ENCODE assay signal across 11 mouse cellular contexts in genomic region chr8:120051006-120051405, GRCm38 (mm10). TPM values are rescaled to one million over a fixed set of nuclear protein-coding genes. Genes with fewer than 3 reads are reported as not detected.
DNase-seq lines count a peak whose midpoint lies in the region; ATAC-seq lines count a peak whose summit lies in the region.
"Had no signal": no experiment of that assay in that cellular context is flagged by ENCODE, and none has a peak within 500 bp of the region (broad histone marks: within the 10 kb centered on the region; RNA-seq: fewer than 3 reads in every experiment).

No protein-coding gene starts in this region.

- no peaks in the 10 kb centered on the region for H3K9me3 ChIP-seq in heart, embryonic 10.5 days
- H3K9me3 ChIP-seq in midbrain, embryonic 15.5 days, result no peaks in the 10 kb centered on the region
- 0 out of 2 replicates have a peak, but pooled peaks cover under 1% of the 10 kb centered on the region for H3K9me3 ChIP-seq in liver, embryonic 12.5 days (replicated peaks)
- H3K9me3 ChIP-seq: embryonic facial prominence, embryonic 12.5 days; limb, embryonic 10.5 days had no signal

- H3K9ac ChIP-seq in midbrain, embryonic 15.5 days, result no peak overlapping the region
- H3K9ac ChIP-seq in liver, embryonic 12.5 days, result no peak overlapping the region
- H3K9ac ChIP-seq: embryonic facial prominence, embryonic 12.5 days had no signal

- peaks cover 31% of the 10 kb centered on the region for H3K4me1 ChIP-seq in heart, embryonic 10.5 days
- H3K4me1 ChIP-seq in midbrain, embryonic 15.5 days, result no peaks in the 10 kb centered on the region
- 0 out of 2 replicates have a peak, but pooled peaks cover 4% of the 10 kb centered on the region for H3K4me1 ChIP-seq in liver, embryonic 12.5 days

- H3K27me3 ChIP-seq in heart, embryonic 10.5 days (ENCODE audit: insufficient read depth, poor library complexity, severe bottlenecking), result peaks cover 11% of the 10 kb centered on the region; the same call in 1 of the 2 replicates
- H3K27me3 ChIP-seq in midbrain, embryonic 15.5 days (replicated peaks), result no peaks in the 10 kb centered on the region
- H3K27me3 ChIP-seq in liver, embryonic 12.5 days (replicated peaks), result peaks cover 31% of the 10 kb centered on the region
- H3K27me3 ChIP-seq: embryonic facial prominence, embryonic 12.5 days had no signal

- DNase-seq in heart, embryonic 10.5 days (ENCODE audit: low spot score), result no peak
- DNase-seq in heart, adult 8-10 months (ENCODE audit: low spot score), result no peak
- DNase-seq in 3134 (ENCODE audit: extremely low read depth, insufficient read length, low spot score), result peak; percentile 75
- peak; percentile 15 for DNase-seq in T-cell, adult 2 months (ENCODE audit: low spot score)
- no peak for DNase-seq in cerebellum, adult 11-12 months

- no peak overlapping the region for H3K4me3 ChIP-seq in heart, embryonic 10.5 days
- no peak overlapping the region for H3K4me3 ChIP-seq in midbrain, embryonic 15.5 days
- no peak overlapping the region for H3K4me3 ChIP-seq in liver, embryonic 12.5 days
- H3K4me3 ChIP-seq: embryonic facial prominence, embryonic 12.5 days; limb, embryonic 10.5 days had no signal

- ATAC-seq in megakaryocyte progenitor cell, adult 5-6 weeks (replicated peaks; ENCODE audit: poor library complexity), result peak; percentile 35
- ATAC-seq in midbrain, embryonic 15.5 days (replicated peaks), result no peak
- no peak for ATAC-seq in liver, embryonic 12.5 days

- no peak overlapping the region for H3K4me2 ChIP-seq in midbrain, embryonic 15.5 days
- H3K4me2 ChIP-seq in liver, embryonic 12.5 days, result no peak overlapping the region
- H3K4me2 ChIP-seq: embryonic facial prominence, embryonic 12.5 days had no signal

- 46% methylated on average over 4 of the region's 4 CpGs for WGBS in heart, embryonic 10.5 days
- WGBS in midbrain, embryonic 15.5 days, result 82% methylated on average over 4 of the region's 4 CpGs
- 20% methylated on average over 4 of the region's 4 CpGs for WGBS in liver, embryonic 12.5 days (ENCODE audit: insufficient replicate concordance)

- no peaks in the 10 kb centered on the region for H3K36me3 ChIP-seq in heart, embryonic 10.5 days
- no peaks in the 10 kb centered on the region for H3K36me3 ChIP-seq in midbrain, embryonic 15.5 days (replicated peaks)
- no peaks in the 10 kb centered on the region for H3K36me3 ChIP-seq in liver, embryonic 12.5 days
- H3K36me3 ChIP-seq: embryonic facial prominence, embryonic 12.5 days; limb, embryonic 10.5 days had no signal

- peak overlapping the region; percentile 39; the same call in 1 of the 2 replicates for H3K27ac ChIP-seq in heart, embryonic 10.5 days
- no peak overlapping the region for H3K27ac ChIP-seq in midbrain, embryonic 15.5 days
- no peak overlapping the region for H3K27ac ChIP-seq in liver, embryonic 12.5 days
- H3K27ac ChIP-seq: embryonic facial prominence, embryonic 12.5 days; macrophage had no signal

RNA-seq across cellular contexts. Expression of gene Zdhhc7, which starts 50.3 kb away (rescaled TPM):
- 35.5 and 37.3 TPM in 2 replicates for polyA plus RNA-seq in heart, embryonic 10.5 days (2016; fragmentation: Nextera tagmentation; extraction: Ambion mirVana)
- 10 to 100 TPM; 33.5 to 40.0 (median 34.3) TPM for total RNA-seq in heart, adult 8-10 months (2022)
- 10.5 and 11.1 TPM in 2 replicates for total RNA-seq in megakaryocyte progenitor cell, adult 5-6 weeks (2015)
- total RNA-seq in megakaryocyte progenitor cell, adult 5-6 weeks (2017), result 19.4 and 24.7 TPM in 2 replicates
- polyA plus RNA-seq in midbrain, embryonic 15.5 days (2015; fragmentation: Nextera tagmentation; extraction: Ambion mirVana), result 31.3 and 33.8 TPM in 2 replicates
- 26.0 and 26.1 TPM in 2 replicates for polyA plus RNA-seq in liver, embryonic 12.5 days (2016; fragmentation: Nextera tagmentation; extraction: Ambion mirVana)

RNA-seq across cellular contexts. Expression of gene Crispld2, which starts 58.8 kb away (rescaled TPM):
- polyA plus RNA-seq in heart, embryonic 10.5 days (2016; fragmentation: Nextera tagmentation; extraction: Ambion mirVana), result 3.2 and 9.7 TPM in 2 replicates
- total RNA-seq in heart, adult 8-10 months (2022), result 10 to 100 TPM; 20.9 to 28.7 (median 27.4) TPM
- total RNA-seq in megakaryocyte progenitor cell, adult 5-6 weeks (2015), result 0.49 and 0.54 TPM in 2 replicates
- 0.51 and 0.92 TPM in 2 replicates for total RNA-seq in megakaryocyte progenitor cell, adult 5-6 weeks (2017)
- polyA plus RNA-seq in midbrain, embryonic 15.5 days (2015; fragmentation: Nextera tagmentation; extraction: Ambion mirVana), result 2.9 TPM in 2 replicates
- 1.7 and 2.1 TPM in 2 replicates for polyA plus RNA-seq in liver, embryonic 12.5 days (2016; fragmentation: Nextera tagmentation; extraction: Ambion mirVana)

Comparison
In these comparisons a context has a peak if more than half of its experiments do, and no peak if none do; other contexts are left out.
1. DNase-seq: peak in 3134 (single experiment) and T-cell, adult 2 months (single experiment); none in heart, embryonic 10.5 days (single experiment), heart, adult 8-10 months (single experiment) and cerebellum, adult 11-12 months (single experiment).